Mouse (Mus musculus) brain, adult 2 months (tissue): Measurements from ENCODE around the gene Negr1.
"Not testable (repeated sequence)": the region's sequence is repeated elsewhere in the genome, so short reads cannot be mapped to it uniquely, and the experiment has no call there.

Source experiments
- DNase-seq: peaks from one replicate; pipeline ENCODE4 v3.0.0; 2011; ENCODE audit warnings: low read depth, low spot score

The Negr1 gene

GRCm38 (mm10) chr3:156992811-156993210 lies 431.2 kb downstream of the Negr1 start:
- DNase-seq = peak; percentile 85

- DNase-seq = peak; percentile 83
These were observed 437.7 kb downstream of the Negr1 start for GRCm38 (mm10) chr3:156999177-156999808.

- no peak for DNase-seq
These were observed 460.0 kb downstream of the Negr1 start for GRCm38 (mm10) chr3:157021632-157022031.

GRCm38 (mm10) chr3:157024580-157024979 lies 463.0 kb downstream of the Negr1 start:
- DNase-seq = no peak

- peak; percentile 29 for DNase-seq
These were observed 470.0 kb downstream of the Negr1 start for GRCm38 (mm10) chr3:157031513-157032142.

GRCm38 (mm10) chr3:157036016-157036415 lies 474.4 kb downstream of the Negr1 start:
- peak; percentile 68 for DNase-seq

GRCm38 (mm10) chr3:157036568-157036967 lies 475.0 kb downstream of the Negr1 start:
- no peak for DNase-seq

GRCm38 (mm10) chr3:157040619-157041018 lies 479.0 kb downstream of the Negr1 start:
- peak; percentile 87 for DNase-seq

- peak; percentile 79 for DNase-seq
These were observed 483.0 kb downstream of the Negr1 start for GRCm38 (mm10) chr3:157044565-157044964.

- DNase-seq = not testable (repeated sequence)
These were observed 502.8 kb downstream of the Negr1 start for GRCm38 (mm10) chr3:157064438-157064837.

GRCm38 (mm10) chr3:157066331-157066730 lies 504.7 kb downstream of the Negr1 start:
- no peak for DNase-seq

GRCm38 (mm10) chr3:157079250-157079965 lies 517.8 kb downstream of the Negr1 start:
- no peak for DNase-seq

GRCm38 (mm10) chr3:157079966-157080306 lies 518.3 kb downstream of the Negr1 start:
- peak; percentile 62 for DNase-seq

GRCm38 (mm10) chr3:157080585-157080984 lies 519.0 kb downstream of the Negr1 start:
- DNase-seq = no peak

- no peak for DNase-seq
These were observed 521.5 kb downstream of the Negr1 start for GRCm38 (mm10) chr3:157082808-157083784.

GRCm38 (mm10) chr3:157085180-157085579 lies 523.6 kb downstream of the Negr1 start:
- peak; percentile 98 for DNase-seq

GRCm38 (mm10) chr3:157090051-157090450 lies 528.5 kb downstream of the Negr1 start:
- no peak for DNase-seq

GRCm38 (mm10) chr3:157096284-157096683 lies 534.7 kb downstream of the Negr1 start:
- DNase-seq = peak; percentile 76

- DNase-seq = no peak
These were observed 535.9 kb downstream of the Negr1 start for GRCm38 (mm10) chr3:157097514-157097913.

GRCm38 (mm10) chr3:157098417-157098816 lies 536.8 kb downstream of the Negr1 start:
- DNase-seq = peak; percentile 82

GRCm38 (mm10) chr3:157104866-157105579 lies 543.4 kb downstream of the Negr1 start:
- DNase-seq = no peak
